Mouse (Mus musculus): ENCODE measurements around the gene Otog. TPM values are rescaled to one million over a fixed set of nuclear protein-coding genes. Genes with fewer than 3 reads are reported as not detected.

Otog gene
- polyA plus RNA-seq, 2 experiments from 2014 or later: not detected

DNA sequence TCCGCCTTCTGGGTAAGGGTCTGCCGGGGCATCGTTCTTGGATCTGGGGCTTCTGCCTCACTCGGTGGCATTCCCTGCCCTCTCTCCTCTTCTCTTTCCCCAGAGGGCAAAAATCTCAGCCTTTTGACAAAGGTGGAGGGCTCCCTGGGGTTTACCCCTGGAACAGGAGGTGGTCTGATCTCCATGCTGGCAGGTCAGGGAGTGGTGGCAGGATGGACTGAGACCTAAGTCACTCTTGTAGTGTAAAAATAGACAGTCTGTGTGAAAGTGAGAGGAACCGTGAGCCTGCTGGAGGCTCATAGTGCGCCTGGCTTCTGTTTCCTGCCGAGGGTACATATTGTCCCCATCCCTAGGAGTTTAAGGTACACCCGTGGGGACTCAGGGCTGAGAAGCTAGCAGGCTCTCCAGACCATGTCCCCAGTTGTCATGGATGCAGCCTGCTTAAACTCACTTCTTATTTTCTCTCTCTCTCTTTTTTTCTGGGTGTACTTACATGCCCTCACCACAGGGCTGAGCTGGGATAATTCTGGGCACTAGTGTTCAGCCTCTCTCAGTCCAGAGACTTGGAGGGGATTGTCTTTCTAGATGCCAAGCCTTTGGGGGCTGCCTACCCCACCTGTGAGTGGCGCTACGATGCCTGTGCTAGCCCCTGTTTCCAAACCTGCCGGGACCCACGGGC, 44.5 kb downstream of the Otog start:
- ATAC-seq: no peak

DNA sequence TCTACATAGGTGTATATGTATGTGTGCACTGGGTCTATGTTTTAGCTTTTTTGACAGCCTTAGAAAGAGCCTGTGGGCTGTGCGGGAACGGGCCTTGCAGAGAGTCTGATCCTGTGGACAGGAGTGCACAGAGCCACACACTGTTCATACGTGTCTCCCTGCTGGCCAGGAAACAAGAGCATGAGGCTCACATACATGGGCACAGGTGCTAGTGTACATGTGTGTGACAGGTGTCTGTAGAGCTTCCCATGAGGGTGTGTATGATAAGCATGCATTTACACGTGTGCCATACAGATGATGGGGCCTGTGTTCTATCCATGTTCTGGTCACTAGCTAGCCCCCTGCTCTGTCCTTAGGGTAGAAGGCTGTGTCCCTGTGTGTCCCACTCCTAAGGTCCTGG, 45.6 kb downstream of the Otog start:
- no peak for ATAC-seq

DNA sequence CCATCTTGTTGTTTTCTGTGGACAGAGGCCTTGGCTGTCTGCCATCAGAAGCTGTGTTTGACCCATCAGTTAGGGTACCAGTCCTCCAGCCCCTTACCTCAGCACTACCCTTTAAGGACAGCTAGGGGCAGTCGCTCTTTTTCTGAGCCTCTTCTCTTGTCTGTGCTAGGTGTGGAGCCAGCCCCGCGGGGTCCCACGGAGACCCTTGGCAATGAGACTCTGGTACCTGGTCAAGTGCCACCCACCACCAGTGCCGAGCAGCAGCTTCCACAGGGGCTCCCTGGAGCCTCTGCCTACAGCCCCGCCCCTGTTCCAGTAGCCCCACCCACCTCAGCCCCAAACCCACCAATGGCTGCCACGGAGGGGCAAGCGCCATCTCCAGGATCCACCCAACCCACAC, 46.3 kb downstream of the Otog start:
- no peak for ATAC-seq

DNA sequence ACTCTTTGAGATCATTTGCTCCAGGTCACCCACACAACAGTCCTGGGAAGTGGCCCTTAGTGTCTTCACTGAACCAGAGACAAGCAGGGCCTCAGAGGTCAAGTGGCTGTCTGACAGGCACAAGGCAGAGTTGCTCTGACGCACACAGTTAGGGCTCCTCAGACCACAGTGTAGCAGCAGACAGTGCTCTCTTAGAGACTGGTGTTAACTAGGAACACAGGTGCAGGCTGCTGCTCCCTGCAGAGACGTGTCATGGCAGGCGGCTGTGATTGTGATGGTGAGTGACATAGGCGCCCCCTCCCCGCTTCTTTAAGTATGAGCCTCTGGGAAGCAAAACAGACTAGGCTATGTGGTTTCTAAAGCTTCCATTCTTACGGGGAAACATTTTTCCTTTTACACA, 55.5 kb downstream of the Otog start:
- ATAC-seq: no peak

DNA sequence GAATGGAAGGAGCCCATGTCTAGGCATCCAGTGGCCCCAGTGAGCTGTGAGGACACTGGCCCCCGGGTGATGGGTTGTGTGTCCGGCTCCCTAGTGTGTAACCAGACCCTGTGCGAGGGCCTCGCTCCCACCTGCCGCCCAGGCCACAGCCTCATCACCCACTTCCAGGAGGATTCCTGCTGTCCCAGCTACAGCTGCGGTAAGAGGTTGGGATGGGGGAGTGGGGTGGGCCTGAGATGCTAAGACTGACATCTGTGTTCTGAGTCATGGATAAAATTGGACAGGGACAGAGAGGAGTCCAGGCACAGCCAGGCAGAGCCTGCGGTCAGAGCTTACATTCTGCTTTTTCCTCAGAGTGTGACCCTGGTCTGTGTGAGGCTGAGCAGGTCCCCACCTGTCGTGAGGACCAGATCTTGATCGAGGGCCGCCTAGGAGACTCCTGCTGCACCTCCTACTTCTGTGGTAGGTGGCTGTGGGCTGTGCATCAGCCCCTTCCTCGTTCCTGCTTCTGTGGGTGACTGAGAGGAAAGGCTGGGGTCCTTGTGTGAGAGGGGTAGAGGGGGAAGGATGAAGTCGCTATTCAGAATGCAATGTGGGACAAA, 60.3 kb downstream of the Otog start:
- ATAC-seq: no peak

DNA sequence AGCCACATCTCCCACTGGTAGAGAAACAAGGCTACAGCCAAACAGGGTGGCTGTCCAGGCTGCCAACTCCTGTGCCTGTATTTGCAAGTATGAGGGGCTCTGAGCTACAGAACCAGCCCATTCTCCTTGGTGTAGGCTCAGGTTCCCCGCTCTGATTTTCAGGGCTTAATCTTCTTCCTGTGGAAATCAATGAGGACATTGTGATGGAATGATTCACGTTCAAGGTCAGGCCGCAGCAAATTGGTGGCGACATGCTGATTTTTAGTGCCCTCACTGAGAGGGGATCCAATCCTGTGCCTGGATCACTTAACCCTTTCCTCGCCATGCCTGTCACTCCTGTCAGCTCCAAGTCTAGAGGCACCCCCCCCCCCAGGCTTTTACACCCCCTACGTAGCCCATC, 72.7 kb downstream of the Otog start:
- no peak for ATAC-seq

DNA sequence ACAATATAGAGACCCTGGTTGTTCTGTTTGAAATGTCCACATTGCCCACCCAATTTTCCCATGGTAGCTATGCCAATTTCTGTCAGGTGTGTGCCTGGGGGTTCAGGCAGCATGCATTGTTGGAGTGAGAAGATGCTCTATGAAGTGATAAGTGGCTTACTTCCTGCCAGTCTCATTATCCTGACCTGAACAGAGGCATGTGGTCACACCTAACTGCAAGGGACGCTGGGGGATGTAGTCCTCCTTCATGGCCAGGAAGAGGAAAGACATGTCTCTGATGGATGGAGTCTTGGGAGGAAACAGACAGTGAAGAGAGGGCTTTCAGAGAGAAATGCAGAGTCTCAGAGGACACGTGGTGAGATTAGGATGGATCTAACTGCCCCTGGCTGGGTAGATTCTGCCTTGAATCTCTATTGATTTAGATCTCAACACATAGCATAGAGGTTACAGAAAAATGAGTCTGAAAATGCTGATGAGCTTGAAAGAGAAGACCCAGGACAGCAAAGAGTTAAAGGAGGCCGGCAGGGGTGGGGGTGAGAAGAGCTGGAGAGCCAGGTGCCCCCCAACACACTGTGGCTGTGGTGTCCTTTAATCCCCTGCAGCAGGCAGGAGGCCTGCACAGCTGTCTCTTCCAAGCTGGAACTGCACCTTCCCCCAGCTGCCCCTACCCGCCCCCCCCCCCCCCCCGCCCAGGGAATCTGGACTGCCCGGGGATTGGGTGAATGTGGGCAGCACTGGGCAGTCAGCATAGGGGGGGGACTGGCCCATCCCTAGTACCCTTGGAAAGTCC, 73.6 kb downstream of the Otog start:
- no peak for ATAC-seq

DNA sequence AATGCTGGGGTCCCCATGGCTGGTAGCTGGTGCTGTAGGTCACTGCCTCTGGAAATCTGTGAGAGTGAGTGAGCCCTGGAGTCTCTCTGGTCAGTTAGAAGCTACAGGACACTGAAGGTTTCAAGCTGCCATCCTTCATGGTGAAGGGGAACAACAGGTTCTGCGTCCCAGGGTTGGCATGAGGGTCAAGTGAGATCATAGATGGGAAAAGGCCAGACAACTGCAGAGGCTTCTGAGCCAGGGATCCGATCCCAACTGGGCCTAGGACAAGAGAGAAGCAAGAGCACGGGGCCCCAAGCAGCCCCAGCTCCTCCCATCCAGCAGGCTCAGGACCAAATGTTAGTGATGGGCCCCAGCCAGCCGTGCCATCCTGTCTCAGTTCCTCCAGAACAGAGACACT, 74.9 kb downstream of the Otog start:
- no peak for ATAC-seq

DNA sequence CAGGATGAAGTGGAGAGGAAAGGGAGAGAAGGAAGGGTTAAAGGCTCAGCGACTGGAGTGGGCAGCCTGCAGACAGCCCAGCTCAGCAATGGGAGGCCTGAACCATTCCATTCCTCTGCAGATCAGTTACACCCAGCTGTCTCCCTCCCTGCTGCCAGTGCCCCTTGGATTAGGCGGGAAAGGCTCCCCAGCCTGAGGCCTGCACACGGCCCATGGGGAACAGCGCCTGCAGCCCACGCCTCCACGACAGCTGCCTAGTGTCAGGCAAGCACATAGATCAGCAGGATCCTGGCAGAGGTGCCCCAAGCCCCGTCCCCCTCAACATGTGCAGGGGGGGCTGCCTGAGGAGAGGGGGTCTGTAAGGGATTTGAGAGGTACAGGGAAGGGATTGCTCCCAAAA, 76.2 kb downstream of the Otog start:
- no peak for ATAC-seq

DNA sequence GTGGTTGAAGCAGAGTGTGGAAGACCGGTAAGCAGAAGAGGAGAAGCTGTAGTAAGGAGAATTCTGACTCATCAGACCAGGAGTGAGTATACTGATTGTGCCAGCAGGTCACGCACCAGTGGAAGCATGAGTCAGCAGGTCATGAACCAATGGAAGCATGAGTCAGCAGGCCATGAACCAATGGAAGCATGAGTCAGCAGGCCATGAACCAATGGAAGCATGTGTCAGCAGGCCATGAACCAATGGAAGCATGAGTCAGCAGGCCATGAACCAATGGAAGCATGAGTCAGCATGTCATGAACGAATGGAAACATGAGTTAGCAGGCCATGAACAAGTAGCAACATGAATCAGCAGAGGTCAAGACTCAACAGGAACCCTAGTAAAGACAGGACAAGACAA, 80.5 kb downstream of the Otog start:
- no peak for ATAC-seq

DNA sequence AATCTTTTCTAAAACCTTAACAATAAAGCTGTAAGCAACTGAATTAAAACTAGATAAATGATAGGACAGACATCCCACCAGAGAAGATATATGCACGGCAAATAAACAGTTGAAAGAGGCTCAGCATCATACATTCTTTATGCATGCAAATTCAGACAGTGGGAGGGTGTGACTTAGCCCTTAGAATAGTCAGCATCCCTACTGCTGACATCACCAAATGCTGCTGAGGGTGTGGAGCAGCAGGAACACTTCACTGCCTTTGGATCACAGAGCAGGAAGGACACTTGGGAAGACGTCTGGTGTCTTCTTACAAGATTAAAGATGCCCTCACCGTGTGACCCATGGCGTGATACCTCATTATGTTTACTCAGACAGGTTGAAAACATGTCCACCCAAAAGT, 87.1 kb downstream of the Otog start:
- no peak for ATAC-seq

DNA sequence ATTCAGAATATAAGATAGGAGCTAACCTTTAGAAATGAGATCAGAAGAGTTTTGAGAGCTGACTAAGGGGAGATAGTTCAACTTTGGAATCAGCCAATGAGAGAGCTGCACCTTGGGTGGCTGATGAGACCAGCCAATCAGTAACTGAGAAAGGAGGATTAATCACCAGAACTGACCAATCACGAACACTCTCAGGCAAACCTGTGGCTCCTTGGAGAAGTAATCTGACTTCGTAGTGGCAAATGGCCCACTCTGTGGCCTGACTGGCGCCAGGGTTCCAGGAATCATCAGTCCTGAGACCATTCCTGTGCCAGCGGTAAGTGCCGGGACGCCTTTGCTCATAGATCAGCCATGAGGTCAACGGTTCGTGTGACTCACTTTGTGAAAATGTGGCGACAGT, 96.6 kb downstream of the Otog start:
- ATAC-seq: no peak

DNA sequence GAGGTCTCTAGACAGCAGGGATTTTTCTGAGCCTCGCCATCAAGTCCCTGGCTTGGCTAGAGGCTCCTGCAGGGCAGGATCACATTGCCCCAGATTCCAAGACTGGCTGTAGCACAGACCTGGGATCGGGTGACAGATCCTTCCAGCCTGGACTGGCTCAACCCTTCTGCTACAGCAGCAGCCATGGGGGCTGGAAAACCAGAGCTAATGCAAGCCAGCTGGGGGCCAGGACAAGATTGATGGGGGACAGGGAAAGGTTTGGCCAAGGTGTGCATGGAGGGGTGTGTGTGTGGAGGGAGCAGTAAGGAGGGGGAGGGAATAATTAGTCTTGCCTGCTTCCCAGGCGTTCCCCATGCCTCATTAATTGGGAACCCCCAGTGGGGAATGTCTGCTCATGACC, 99.0 kb downstream of the Otog start:
- no peak for ATAC-seq

DNA sequence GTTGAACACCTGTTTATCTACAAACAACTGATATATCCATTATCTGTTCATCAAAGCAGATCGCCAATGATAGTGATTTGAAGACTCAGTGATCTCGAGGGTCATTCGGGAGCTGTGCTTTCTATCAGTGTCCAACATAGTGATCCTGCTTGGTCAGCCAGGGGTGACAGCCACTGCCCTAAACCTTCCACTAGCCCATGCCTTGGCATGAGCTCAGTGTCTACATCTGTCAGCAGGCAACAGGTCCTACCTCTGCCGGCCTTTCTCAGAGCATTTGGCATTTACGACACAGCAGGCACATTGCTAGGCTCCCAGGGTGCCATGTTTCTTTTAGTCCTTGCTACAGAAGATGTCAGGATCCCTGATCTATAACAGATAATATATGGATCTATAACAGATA, 99.5 kb downstream of the Otog start:
- no peak for ATAC-seq

DNA sequence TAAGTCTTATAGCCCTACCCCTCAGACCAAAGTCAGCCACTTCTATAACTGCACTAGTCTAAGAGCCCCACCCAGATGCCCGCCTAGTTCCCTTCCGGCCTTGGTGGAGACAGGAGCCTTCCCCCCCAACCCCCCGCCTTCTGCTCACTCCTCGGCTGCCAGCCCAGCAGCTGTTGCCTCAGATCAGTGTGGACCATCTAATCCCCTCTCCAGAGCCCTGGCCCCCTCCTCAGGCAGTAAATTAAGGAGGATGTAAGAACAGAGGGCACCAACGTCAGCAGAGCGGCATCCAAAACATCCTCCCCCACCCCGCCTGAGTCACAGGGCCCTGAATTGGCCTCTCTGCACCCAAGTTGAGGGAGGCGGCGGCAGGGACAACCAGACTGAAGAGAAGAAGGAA, 100.7 kb downstream of the Otog start:
- no peak for ATAC-seq

DNA sequence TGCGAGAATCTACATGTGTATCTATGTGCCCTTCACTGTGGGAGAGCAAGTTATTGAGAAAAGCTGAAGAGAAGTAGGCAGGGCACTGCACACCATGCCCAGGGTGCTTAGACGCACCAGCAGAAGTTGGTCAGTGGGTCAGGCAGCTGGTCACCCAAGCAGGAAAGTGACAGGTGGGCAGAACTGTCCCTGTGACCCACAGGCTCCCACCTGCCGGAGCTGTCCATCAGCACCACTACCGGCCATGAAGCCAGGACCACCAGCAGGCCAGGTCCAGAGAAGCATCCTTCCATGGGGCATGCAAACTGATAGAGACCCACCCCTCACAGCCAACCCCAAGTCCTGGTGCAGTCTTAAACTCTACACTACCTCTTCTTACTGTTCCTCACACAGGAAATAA, 106.9 kb downstream of the Otog start:
- ATAC-seq: no peak

DNA sequence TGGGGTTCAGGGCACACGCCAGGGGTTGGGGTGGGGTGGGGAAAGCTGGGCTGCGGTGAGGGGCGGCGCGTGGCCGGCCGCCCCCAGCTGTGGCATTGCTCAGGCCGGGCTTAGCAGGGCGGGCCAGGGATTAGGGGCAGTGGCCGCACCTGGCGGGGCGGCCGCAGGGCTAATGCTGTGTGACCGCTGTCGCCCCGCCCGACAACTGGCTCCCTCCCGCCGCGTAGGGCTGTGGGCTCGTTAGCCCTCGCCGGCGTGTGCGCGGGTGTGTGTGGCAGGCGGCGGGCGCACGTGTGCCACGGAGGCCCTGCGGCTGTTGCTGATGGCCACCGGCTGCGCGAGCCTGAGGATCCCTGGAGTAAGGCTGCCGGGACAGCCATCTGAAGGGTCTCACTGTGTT, 108.0 kb downstream of the Otog start:
- no peak for ATAC-seq

DNA sequence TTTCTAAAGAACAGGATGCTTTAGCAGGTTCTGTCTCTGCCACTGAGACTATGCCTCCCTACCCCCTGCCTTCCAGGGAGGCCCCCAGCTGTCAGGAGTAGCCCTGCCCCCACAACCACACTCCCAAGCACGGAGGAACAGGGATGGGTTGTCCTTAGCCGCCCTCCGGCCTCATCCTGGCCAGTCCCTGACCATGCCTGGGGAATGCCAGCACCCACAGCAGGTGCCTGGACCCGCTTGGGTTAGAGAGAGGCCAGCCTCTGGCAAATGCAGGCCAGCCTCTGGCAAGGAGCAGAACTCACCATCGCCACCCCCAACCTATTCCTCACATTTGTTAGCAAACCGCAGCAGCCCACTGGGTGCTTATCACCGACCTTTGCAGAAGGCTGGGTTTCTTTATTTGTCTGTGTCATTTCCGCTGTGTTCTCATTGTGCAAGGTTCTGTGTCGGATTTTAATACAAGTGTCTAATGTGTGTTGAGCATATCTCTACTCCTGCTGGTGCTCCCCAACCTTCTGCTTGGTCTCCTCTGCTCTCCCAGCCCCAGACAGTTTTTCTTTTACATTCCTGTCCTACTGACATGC, 109.4 kb downstream of the Otog start:
- no peak for ATAC-seq

DNA sequence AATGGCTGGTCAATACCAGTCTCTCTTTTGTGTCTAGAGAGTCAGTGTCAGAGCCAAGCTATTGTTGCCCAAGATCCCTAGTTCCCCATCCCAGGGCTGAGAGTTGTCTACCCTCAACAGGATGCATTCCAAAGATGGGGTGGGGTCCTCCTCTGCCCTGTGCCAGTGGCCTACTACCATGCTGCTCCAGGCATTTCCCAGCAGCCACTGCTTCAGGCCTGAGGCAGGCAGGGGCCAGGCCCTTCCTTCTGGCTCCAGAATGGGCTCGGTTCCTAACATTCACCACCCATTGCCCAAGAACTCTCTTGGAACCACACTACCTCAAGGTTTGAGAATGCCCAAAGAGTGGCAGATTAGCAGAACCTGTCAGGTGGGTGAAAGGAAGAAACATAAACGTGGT, 112.0 kb downstream of the Otog start:
- ATAC-seq: no peak

DNA sequence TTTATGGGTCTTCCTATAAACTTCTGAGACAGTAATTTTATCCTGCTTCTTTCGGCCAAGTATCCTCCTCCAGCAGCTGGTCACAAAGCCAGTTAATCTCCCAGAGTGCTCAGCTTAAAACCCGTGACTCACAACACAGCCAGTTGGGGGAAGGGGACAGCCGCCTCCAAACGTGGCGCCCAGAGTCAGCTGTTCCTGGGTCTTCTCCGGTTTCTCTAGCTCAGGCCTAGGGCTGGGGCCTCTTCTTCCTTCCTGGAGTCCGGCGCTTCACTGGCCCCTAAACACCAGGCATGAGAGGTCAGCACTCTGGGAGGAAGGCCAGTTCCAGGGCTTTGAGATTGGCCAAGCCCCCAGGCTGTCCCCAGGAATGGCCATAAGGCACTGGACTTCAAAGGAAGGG, 112.4 kb downstream of the Otog start:
- no peak for ATAC-seq

DNA sequence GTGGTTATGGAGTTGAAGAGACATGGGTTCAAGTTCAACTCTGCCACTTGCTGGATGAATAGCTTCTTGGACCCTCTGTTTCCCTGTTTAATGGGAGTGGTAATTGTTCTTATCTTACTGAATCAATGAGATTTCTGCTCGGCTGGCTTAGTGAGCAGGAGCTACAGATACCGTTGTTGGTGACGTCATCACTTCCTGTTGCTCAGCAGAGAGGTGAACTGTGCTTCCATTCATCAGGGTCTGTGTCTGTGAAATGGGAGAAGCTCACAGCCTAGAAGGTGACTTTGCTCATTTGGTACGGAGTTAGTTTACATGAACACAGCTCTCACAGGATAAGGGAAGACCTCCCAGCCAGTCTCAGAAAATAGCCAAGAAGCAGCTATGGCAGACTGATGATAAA, 113.1 kb downstream of the Otog start:
- ATAC-seq: no peak
